Mouse (Mus musculus): ENCODE measurements around the gene Hrh1.
"Not testable (repeated sequence)": the region's sequence is repeated elsewhere in the genome, so short reads cannot be mapped to it uniquely, and the experiment has no call there.

Gene Hrh1

GRCm38 (mm10) chr6:114458191-114458590 is 60.5 kb downstream of the Hrh1 start:
- in situ Hi-C loops (cut with MboI, MseI): no loop called here

- in situ Hi-C loops (cut with MboI, MseI): no loop called here
These were observed 62.2 kb downstream of the Hrh1 start for GRCm38 (mm10) chr6:114459969-114460368.

- in situ Hi-C loops (cut with MboI, MseI): no loop called here
These were observed 63.8 kb downstream of the Hrh1 start for GRCm38 (mm10) chr6:114461536-114461935.

- in situ Hi-C loops (cut with MboI, MseI): no loop called here
These were observed 65.0 kb downstream of the Hrh1 start for GRCm38 (mm10) chr6:114462747-114463146.

GRCm38 (mm10) chr6:114473541-114473940 is 75.8 kb downstream of the Hrh1 start:
- in situ Hi-C loops (cut with MboI, MseI): no loop called here

- in situ Hi-C loops (cut with MboI, MseI): no loop called here
These were observed 76.3 kb downstream of the Hrh1 start for GRCm38 (mm10) chr6:114474059-114474458.

GRCm38 (mm10) chr6:114474911-114475310 is 77.2 kb downstream of the Hrh1 start:
- in situ Hi-C loops (cut with MboI, MseI): no loop called here

- in situ Hi-C loops (cut with MboI, MseI): no loop called here
These were observed 81.0 kb downstream of the Hrh1 start for GRCm38 (mm10) chr6:114478771-114479170.

- in situ Hi-C loops (cut with MboI, MseI): loop anchor here (10.0 kb wide), 1 partner anchor 125 kb away; no protein-coding TSS in a partner anchor
These were observed 82.1 kb downstream of the Hrh1 start for GRCm38 (mm10) chr6:114479644-114480410.

- in situ Hi-C loops (cut with MboI, MseI): loop anchor here (10.0 kb wide), 1 partner anchor 115 kb away; no protein-coding TSS in a partner anchor
These were observed 91.6 kb downstream of the Hrh1 start for GRCm38 (mm10) chr6:114489371-114489770.

- in situ Hi-C loops (cut with MboI, MseI): loop anchor here (5.0 kb wide), 1 partner anchor 40 kb away; no protein-coding TSS in a partner anchor
These were observed 94.9 kb downstream of the Hrh1 start for GRCm38 (mm10) chr6:114492588-114492987.

GRCm38 (mm10) chr6:114494987-114495386 is 97.3 kb downstream of the Hrh1 start:
- in situ Hi-C loops (cut with MboI, MseI): loop anchor here (5.0 kb wide), 1 partner anchor 37 kb away; no protein-coding TSS in a partner anchor

GRCm38 (mm10) chr6:114514038-114514437 is 116.3 kb downstream of the Hrh1 start:
- in situ Hi-C loops (cut with MboI, MseI): not testable (repeated sequence)

- in situ Hi-C loops (cut with MboI, MseI): loop anchor here (5.0 kb wide), 1 partner anchor 34 kb away; no protein-coding TSS in a partner anchor
These were observed 131.0 kb downstream of the Hrh1 start for GRCm38 (mm10) chr6:114528709-114529108.

Data from T-helper 2 cell (primary cell).